Mouse (Mus musculus): ENCODE results near the gene Dnajc8.
"Not testable (repeated sequence)": the region's sequence is repeated elsewhere in the genome, so short reads cannot be mapped to it uniquely, and the experiment has no call there.

The Dnajc8 gene

GRCm38 (mm10) chr4:132567361-132567779 lies 32.0 kb downstream of the Dnajc8 start:
- no peak for DNase-seq (ENCODE audit: low spot score)

- no peak for DNase-seq (ENCODE audit: low spot score)
Observed at GRCm38 (mm10) chr4:132569115-132569514, 33.8 kb downstream of the Dnajc8 start.

- DNase-seq (ENCODE audit: low spot score): no peak
Observed at GRCm38 (mm10) chr4:132571190-132571589, 35.8 kb downstream of the Dnajc8 start.

- DNase-seq (ENCODE audit: low spot score): no peak
Observed at GRCm38 (mm10) chr4:132573327-132573726, 38.0 kb downstream of the Dnajc8 start.

- no peak for DNase-seq (ENCODE audit: low spot score)
Observed at GRCm38 (mm10) chr4:132574809-132575347, 39.5 kb downstream of the Dnajc8 start.

GRCm38 (mm10) chr4:132583781-132584180 lies 48.4 kb downstream of the Dnajc8 start:
- DNase-seq (ENCODE audit: low spot score): no peak

- no peak for DNase-seq (ENCODE audit: low spot score)
Observed at GRCm38 (mm10) chr4:132584975-132585374, 49.6 kb downstream of the Dnajc8 start.

- DNase-seq (ENCODE audit: low spot score): no peak
Observed at GRCm38 (mm10) chr4:132586282-132586681, 50.9 kb downstream of the Dnajc8 start.

- no peak for DNase-seq (ENCODE audit: low spot score)
Observed at GRCm38 (mm10) chr4:132588512-132588911, 53.2 kb downstream of the Dnajc8 start.

- no peak for DNase-seq (ENCODE audit: low spot score)
Observed at GRCm38 (mm10) chr4:132590642-132591041, 55.3 kb downstream of the Dnajc8 start.

GRCm38 (mm10) chr4:132592958-132593357 lies 57.6 kb downstream of the Dnajc8 start:
- no peak for DNase-seq (ENCODE audit: low spot score)

GRCm38 (mm10) chr4:132594191-132594590 lies 58.8 kb downstream of the Dnajc8 start:
- no peak for DNase-seq (ENCODE audit: low spot score)

- no peak for DNase-seq (ENCODE audit: low spot score)
Observed at GRCm38 (mm10) chr4:132598861-132599260, 63.5 kb downstream of the Dnajc8 start.

GRCm38 (mm10) chr4:132599764-132600163 lies 64.4 kb downstream of the Dnajc8 start:
- no peak for DNase-seq (ENCODE audit: low spot score)

GRCm38 (mm10) chr4:132600465-132600864 lies 65.1 kb downstream of the Dnajc8 start:
- DNase-seq (ENCODE audit: low spot score): no peak

- DNase-seq (ENCODE audit: low spot score): not testable (repeated sequence)
Observed at GRCm38 (mm10) chr4:132601242-132601641, 65.9 kb downstream of the Dnajc8 start.
